Mouse (Mus musculus) ES-E14 (cell line): Measurements from ENCODE around the gene Hormad2. TPM values are rescaled to one million over a fixed set of nuclear protein-coding genes. Genes with fewer than 3 reads are reported as not detected.

Experiments
- DNase-seq: peaks from one replicate; pipeline ENCODE4 v3.0.0-alpha.2; 2013; ENCODE audit warnings: low read depth, low spot score
- H3K27ac ChIP-seq: 2 replicates; pipeline ENCODE4 v1.5.1; 2012; ENCODE audit warnings: low read depth, mild to moderate bottlenecking, low read length, moderate library complexity, mixed read lengths; ENCODE audit not compliant: poor library complexity, insufficient read depth, severe bottlenecking
- H3K36me3 ChIP-seq: 2 replicates; pipeline ENCODE4 v1.6.1; 2012; ENCODE audit warnings: mild to moderate bottlenecking, low read length, moderate library complexity, mixed read lengths; ENCODE audit not compliant: control insufficient read depth, poor library complexity, insufficient read depth, severe bottlenecking
- H3K4me1 ChIP-seq, 2 experiments: fragments of 150-350 bp in 1 of 2; sonication (generic) in 1 of 2; 2 replicates each; pipeline ENCODE4 v1.6.1; 2012; ENCODE audit warnings: low read length in 2 of 2, mild to moderate bottlenecking in 1 of 2, mixed read lengths in 1 of 2; ENCODE audit not compliant: control insufficient read depth in 2 of 2, insufficient read depth in 2 of 2, poor library complexity in 1 of 2
- H3K4me3 ChIP-seq, 2 experiments: fragments of 150-350 bp in 1 of 2; sonication (generic) in 1 of 2; 2 replicates each; pipeline ENCODE4 v1.5.1; 2012; ENCODE audit warnings: low read length in 2 of 2, low read depth in 1 of 2, mild to moderate bottlenecking in 1 of 2, mixed read lengths in 1 of 2; ENCODE audit not compliant: insufficient read depth in 1 of 2, poor library complexity in 1 of 2, severe bottlenecking in 1 of 2
- H3K9ac ChIP-seq: 2 replicates; pipeline ENCODE4 v1.6.1; 2012; ENCODE audit warnings: low read depth, mild to moderate bottlenecking, low read length, mixed read lengths; ENCODE audit not compliant: poor library complexity, insufficient read depth, severe bottlenecking
- H3K9me3 ChIP-seq: fragments of 150-350 bp; sonication (generic); 2 replicates; pipeline ENCODE4 v1.6.1; 2012; ENCODE audit warnings: low read depth, mild to moderate bottlenecking, low read length; ENCODE audit not compliant: control insufficient read depth, insufficient read depth
- CHD2 ChIP-seq: IDR thresholded peaks from 2 replicates; pipeline ENCODE4 v1.6.1; 2014; ENCODE audit warnings: mild to moderate bottlenecking, low read depth, low read length, inconsistent platforms
- HCFC1 ChIP-seq: IDR thresholded peaks from 2 replicates; pipeline ENCODE4 v1.6.1; 2012; ENCODE audit warnings: low read length, inconsistent platforms, borderline replicate concordance; ENCODE audit not compliant: insufficient read depth
- MAFK ChIP-seq: IDR thresholded peaks from 2 replicates; pipeline ENCODE4 v1.6.1; 2014; ENCODE audit warnings: mild to moderate bottlenecking, low read depth, low read length, inconsistent platforms; ENCODE audit not compliant: insufficient read depth
- ZC3H11A ChIP-seq: IDR thresholded peaks from 2 replicates; pipeline ENCODE4 v1.6.1; 2012; ENCODE audit warnings: low read depth, mild to moderate bottlenecking, inconsistent platforms, low read length, borderline replicate concordance
- ZNF384 ChIP-seq: IDR thresholded peaks from 2 replicates; pipeline ENCODE4 v1.6.1; 2012; ENCODE audit warnings: low read depth, low read length, inconsistent platforms
- in situ Hi-C, 2 experiments: fragments of 600-800 bp; cut with MboI; formaldehyde crosslinking; loops; one replicate each; pipeline ENCODE4 v1.15.1; 2025; ENCODE audit warnings: low sequenced_read_pairs in 2 of 2, inconsistent platforms in 1 of 2; ENCODE audit not compliant: unreplicated experiment in 2 of 2
- total RNA-seq: library from RNA; depleted of rRNA; stranded (reverse); fragments of 300-350 nt; gene quantifications from 2 replicates; pipeline ENCODE4 v1.2.3, GENCODE M21; 2012

Gene Hormad2
- total RNA-seq, 1 experiment = 11.6 TPM

DNA sequence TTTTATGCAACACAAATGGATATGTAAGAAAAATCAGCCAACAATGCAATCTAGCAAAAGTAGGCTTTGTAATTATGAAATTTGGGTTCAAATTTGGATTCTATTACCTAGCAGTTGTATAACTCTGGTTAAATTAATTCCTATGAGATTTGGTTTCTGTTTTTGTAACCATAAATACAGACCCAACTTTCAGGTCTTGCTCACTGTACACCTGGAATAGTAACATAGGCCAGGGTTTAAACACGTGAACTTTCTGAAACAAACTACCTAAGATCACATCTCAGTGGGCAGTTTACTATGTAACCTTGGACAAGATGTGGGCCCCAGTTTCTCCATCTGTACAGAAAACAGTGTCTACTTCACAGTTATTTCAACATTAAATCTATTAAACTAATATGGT lies 3.6 kb downstream of the Hormad2 start:
- TF ChIP-seq HCFC1 (no peak), MAFK (no peak), CHD2 (no peak), ZNF384 (no peak), ZC3H11A (no peak)
- DNase-seq = no peak
- no peak overlapping the region for H3K27ac ChIP-seq
- H3K4me1 ChIP-seq = peaks cover 2 to 3% of the 10 kb centered on the region in 2 experiments; a peak in 3 of 4 replicates
- H3K9me3 ChIP-seq = no peaks in the 10 kb centered on the region
- in situ Hi-C loops = no loop called here
- H3K4me3 ChIP-seq = no peak overlapping the region
- no peaks in the 10 kb centered on the region for H3K36me3 ChIP-seq
- H3K9ac ChIP-seq = no peak overlapping the region

DNA sequence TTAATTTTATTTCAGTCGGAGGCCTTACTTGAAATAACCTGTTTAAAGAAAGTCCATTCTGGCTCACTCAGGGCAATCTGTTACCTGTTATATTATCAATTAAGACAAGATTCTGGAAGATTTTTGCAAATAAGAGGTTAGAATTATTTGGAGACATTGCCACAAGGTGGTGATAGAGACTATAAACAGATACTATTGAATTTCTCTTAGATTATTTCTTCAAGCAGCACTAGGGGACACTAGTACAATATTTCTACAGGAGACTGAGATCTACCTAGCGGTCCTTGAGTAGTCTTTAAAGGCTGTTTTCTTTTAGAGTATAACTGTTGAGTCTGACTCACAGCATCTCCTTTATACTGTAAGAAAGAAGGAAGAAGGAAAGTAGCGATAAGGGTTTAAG lies 4.3 kb downstream of the Hormad2 start:
- no peak overlapping the region for H3K9ac ChIP-seq
- H3K4me3 ChIP-seq = no peak overlapping the region
- TF ChIP-seq ZNF384 (no peak), ZC3H11A (no peak), HCFC1 (no peak), CHD2 (no peak), MAFK (no peak)
- H3K27ac ChIP-seq = no peak overlapping the region
- no peaks in the 10 kb centered on the region for H3K36me3 ChIP-seq
- peaks cover 2 to 3% of the 10 kb centered on the region in 2 experiments; a peak in 3 of 4 replicates for H3K4me1 ChIP-seq
- no peak for DNase-seq
- in situ Hi-C loops = no loop called here
- no peaks in the 10 kb centered on the region for H3K9me3 ChIP-seq

GRCm38 (mm10) chr11:4434461-4434860 lies 6.4 kb downstream of the Hormad2 start:
- Histone ChIP-seq H3K9me3 (no peaks in the 10 kb centered on the region), H3K9ac (no peak overlapping the region), H3K4me3 (no peak overlapping the region), H3K27ac (no peak overlapping the region), H3K36me3 (no peaks in the 10 kb centered on the region), H3K4me1 (peaks cover 0 to 2% of the 10 kb centered on the region in 2 experiments; a peak in 2 of 4 replicates)
- no peak for TF ChIP-seq HCFC1
- TF ChIP-seq ZNF384 = no peak
- in situ Hi-C loops = no loop called here
- no peak for DNase-seq

GRCm38 (mm10) chr11:4423818-4424217 lies 17.1 kb downstream of the Hormad2 start:
- H3K4me1 ChIP-seq = no peaks in the 10 kb centered on the region; a peak in 1 of 4 replicates
- H3K27ac ChIP-seq = no peak overlapping the region
- no peak overlapping the region for H3K4me3 ChIP-seq
- no peaks in the 10 kb centered on the region for H3K36me3 ChIP-seq
- no peaks in the 10 kb centered on the region for H3K9me3 ChIP-seq
- in situ Hi-C loops = loop anchor here in 1 of 2 experiments (10.0 kb wide), 1 partner anchor 169 kb away; the partner anchor contains the start of gene Lif
- H3K9ac ChIP-seq = no peak overlapping the region
- TF ChIP-seq ZNF384 = no peak
- TF ChIP-seq HCFC1 = no peak
- TF ChIP-seq MAFK = no peak
- no peak for TF ChIP-seq ZC3H11A
- no peak for TF ChIP-seq CHD2
- DNase-seq = no peak
